Mouse (Mus musculus): ENCODE measurements around the gene Tbc1d22a.

- TF ChIP-seq CTCF (conservative IDR thresholded peaks at IDR 0.05; ENCODE audit: insufficient read depth, insufficient read length, low read depth, low read length) (0 out of 2 replicates have a peak, but pooled peaks have one; percentile 2), POLR2A (IDR thresholded peaks at IDR 0.05; ENCODE audit: low read depth, low read length) (no peak)
Measured at GRCm38 (mm10) chr15:86167787-86168504, 46.3 kb upstream of the Tbc1d22a start.

All from kidney, adult 2 months (tissue).